Mouse (Mus musculus) cerebellum, adult 9-11 months (tissue): ENCODE measurements around the gene Tm9sf4.
A peak's percentile ranks its signal among the peaks of the same experiment; 100 is the strongest.

Source experiments
- DNase-seq: peaks from one replicate; pipeline ENCODE4 v3.0.0; 2022

The Tm9sf4 gene

GRCm38 (mm10) chr2:153160844-153161683, at the start of gene Tm9sf4:
TSS of gene Tm9sf4 (plus strand) at chr2:153161303.
- DNase-seq: peak; percentile 91

- DNase-seq: no peak
Measured at GRCm38 (mm10) chr2:153115679-153116081, 45.4 kb upstream of the Tm9sf4 start.

GRCm38 (mm10) chr2:153117051-153117486, 44.0 kb upstream of the Tm9sf4 start:
- DNase-seq: no peak

- DNase-seq: no peak
Measured at GRCm38 (mm10) chr2:153119488-153119887, 41.6 kb upstream of the Tm9sf4 start.

GRCm38 (mm10) chr2:153120126-153120525, 41.0 kb upstream of the Tm9sf4 start:
- no peak for DNase-seq

GRCm38 (mm10) chr2:153121821-153122615, 39.1 kb upstream of the Tm9sf4 start:
- no peak for DNase-seq

GRCm38 (mm10) chr2:153122701-153123100, 38.4 kb upstream of the Tm9sf4 start:
- DNase-seq: no peak

- DNase-seq: no peak
Measured at GRCm38 (mm10) chr2:153125875-153126274, 35.2 kb upstream of the Tm9sf4 start.

GRCm38 (mm10) chr2:153131019-153131418, 30.1 kb upstream of the Tm9sf4 start:
- DNase-seq: no peak

- no peak for DNase-seq
Measured at GRCm38 (mm10) chr2:153134237-153134636, 26.9 kb upstream of the Tm9sf4 start.

- DNase-seq: no peak
Measured at GRCm38 (mm10) chr2:153136211-153136610, 24.9 kb upstream of the Tm9sf4 start.

GRCm38 (mm10) chr2:153139158-153139557, 21.9 kb upstream of the Tm9sf4 start:
- no peak for DNase-seq

GRCm38 (mm10) chr2:153139996-153140613, 21.0 kb upstream of the Tm9sf4 start:
- no peak for DNase-seq

- DNase-seq: peak; percentile 47
Measured at GRCm38 (mm10) chr2:153142620-153143199, 18.4 kb upstream of the Tm9sf4 start.

GRCm38 (mm10) chr2:153145346-153145745, 15.8 kb upstream of the Tm9sf4 start:
- DNase-seq: no peak

GRCm38 (mm10) chr2:153147236-153147635, 13.9 kb upstream of the Tm9sf4 start:
- DNase-seq: no peak

GRCm38 (mm10) chr2:153147715-153148114, 13.4 kb upstream of the Tm9sf4 start:
- DNase-seq: peak; percentile 68

- DNase-seq: no peak
Measured at GRCm38 (mm10) chr2:153149742-153150141, 11.4 kb upstream of the Tm9sf4 start.

GRCm38 (mm10) chr2:153151026-153151425, 10.1 kb upstream of the Tm9sf4 start:
- DNase-seq: no peak

- peak; percentile 49 for DNase-seq
Measured at GRCm38 (mm10) chr2:153151926-153152665, 9.0 kb upstream of the Tm9sf4 start.

GRCm38 (mm10) chr2:153153033-153153450, 8.1 kb upstream of the Tm9sf4 start:
- peak; percentile 62 for DNase-seq

- DNase-seq: no peak
Measured at GRCm38 (mm10) chr2:153157270-153157669, 3.8 kb upstream of the Tm9sf4 start.
